Mouse (Mus musculus): Measurements from ENCODE around the gene Vps26c. TPM values are rescaled to one million over a fixed set of nuclear protein-coding genes. Genes with fewer than 3 reads are reported as not detected.

Gene Vps26c
- total and polyA plus RNA-seq, 2 experiments = 18.8 to 33.1 TPM

DNA sequence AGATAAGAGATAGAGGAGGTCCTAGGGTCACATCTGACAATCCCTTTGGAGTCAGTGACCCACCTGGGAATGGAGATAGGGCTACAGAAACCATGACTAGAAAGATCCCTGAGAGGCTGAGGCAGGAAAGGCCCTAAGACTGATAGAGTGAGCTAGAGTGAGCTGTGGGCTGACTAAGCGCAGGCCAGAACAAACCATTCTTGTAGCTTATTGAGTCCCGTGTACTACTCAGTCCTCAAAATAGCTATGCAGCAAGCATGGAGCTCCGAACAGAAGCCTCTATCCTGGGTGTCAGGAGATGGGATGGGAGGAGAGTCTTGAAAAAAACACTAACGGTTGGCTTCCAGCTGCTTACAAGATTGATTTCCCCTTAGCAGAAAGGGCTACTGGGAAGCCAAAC lies 4.6 kb upstream of the Vps26c start:
- DNase-seq (ENCODE audit: extremely low read depth, low read depth, low spot score) = no peak
- 85% methylated on average over 4 of the region's 4 CpGs for WGBS
- peaks cover 10% of the 10 kb centered on the region for H3K4me1 ChIP-seq (ENCODE audit: control insufficient read depth, insufficient read depth, low read length)

DNA sequence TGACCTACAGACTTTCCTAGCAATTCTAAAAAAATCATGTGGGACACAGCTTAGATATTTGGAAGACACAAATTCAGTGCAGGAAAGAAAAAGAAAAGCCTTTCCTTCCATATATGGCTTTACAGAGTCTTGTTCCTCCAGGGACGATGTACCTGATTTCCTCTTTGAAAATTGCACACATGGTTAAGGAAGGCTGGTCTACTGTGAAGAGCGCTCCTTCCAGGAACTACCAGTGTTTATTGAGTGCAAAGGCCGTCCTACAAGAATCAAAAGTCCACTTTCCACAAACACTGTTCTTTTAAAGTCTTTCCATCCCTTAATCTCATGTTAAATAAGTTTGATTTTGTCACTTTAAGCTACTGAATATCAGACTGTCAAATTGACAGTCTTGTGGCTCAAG lies 916 bp upstream of the Vps26c start:
- peak overlapping the region; percentile 83; the same call in 1 of the 2 replicates for H3K4me3 ChIP-seq (ENCODE audit: insufficient read depth, low read depth, low read length)
- WGBS = 20% methylated on average over 3 of the region's 3 CpGs

More for the DNA sequence above, 4.6 kb upstream of the Vps26c start:
- Histone ChIP-seq H3K79me2 (ENCODE audit: control insufficient read depth, insufficient read depth, low read length) (no peaks in the 10 kb centered on the region), H3K27ac (replicated peaks; ENCODE audit: insufficient read depth, low read depth, low read length) (no peak overlapping the region), H3K27me3 (ENCODE audit: control insufficient read depth, insufficient read depth, low read length) (no peaks in the 10 kb centered on the region), H3K4me3 (ENCODE audit: insufficient read depth, low read depth, low read length) (no peak overlapping the region), H3K36me3 (ENCODE audit: control insufficient read depth, insufficient read depth, low read length) (no peaks in the 10 kb centered on the region), H3K9ac (ENCODE audit: low read depth, low read length) (no peak overlapping the region)
- TF ChIP-seq CTCF (IDR thresholded peaks at IDR 0.05; ENCODE audit: low read depth, low read length) = no peak
- no peak for TF ChIP-seq POLR2A (IDR thresholded peaks at IDR 0.05; ENCODE audit: extremely low read depth, insufficient read depth, low read length)

DNA sequence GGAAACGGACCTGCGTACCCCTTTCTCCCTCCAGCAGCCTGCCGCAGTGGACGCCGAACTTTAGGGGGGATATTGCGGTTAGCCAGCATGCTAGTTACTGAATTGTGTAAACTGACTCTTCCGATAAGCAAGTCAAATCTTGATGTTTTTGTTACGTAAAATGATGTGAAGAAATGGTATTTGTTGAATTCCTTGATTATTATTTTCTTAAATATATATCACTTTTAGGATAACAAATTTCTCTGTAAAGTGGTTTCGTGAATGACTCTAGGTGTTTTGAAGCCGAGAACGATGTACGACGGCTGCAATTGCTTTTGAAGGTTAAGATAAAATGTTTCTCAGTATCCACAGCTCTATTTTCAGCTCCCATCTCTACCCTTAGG lies 513 bp upstream of the Vps26c start:
- WGBS = under 1% methylated on average over 13 of the region's 13 CpGs
- H3K4me1 ChIP-seq (ENCODE audit: control insufficient read depth, insufficient read depth, low read length) = peaks cover 15% of the 10 kb centered on the region; the same call in 1 of the 2 replicates
- H3K36me3 ChIP-seq (ENCODE audit: control insufficient read depth, insufficient read depth, low read length) = no peaks in the 10 kb centered on the region

More for the DNA sequence above, 916 bp upstream of the Vps26c start:
- Histone ChIP-seq H3K27ac (replicated peaks; ENCODE audit: insufficient read depth, low read depth, low read length) (peak overlapping the region; percentile 98), H3K79me2 (ENCODE audit: control insufficient read depth, insufficient read depth, low read length) (peaks cover 10% of the 10 kb centered on the region; the same call in 1 of the 2 replicates), H3K36me3 (ENCODE audit: control insufficient read depth, insufficient read depth, low read length) (no peaks in the 10 kb centered on the region), H3K9ac (ENCODE audit: low read depth, low read length) (peak overlapping the region; percentile 43), H3K4me1 (ENCODE audit: control insufficient read depth, insufficient read depth, low read length) (peaks cover 15% of the 10 kb centered on the region; the same call in 1 of the 2 replicates), H3K27me3 (ENCODE audit: control insufficient read depth, insufficient read depth, low read length) (no peaks in the 10 kb centered on the region)
- DNase-seq (ENCODE audit: extremely low read depth, low read depth, low spot score) = peak; percentile 74
- no peak for TF ChIP-seq CTCF (IDR thresholded peaks at IDR 0.05; ENCODE audit: low read depth, low read length)
- TF ChIP-seq POLR2A (IDR thresholded peaks at IDR 0.05; ENCODE audit: extremely low read depth, insufficient read depth, low read length) = no peak

DNA sequence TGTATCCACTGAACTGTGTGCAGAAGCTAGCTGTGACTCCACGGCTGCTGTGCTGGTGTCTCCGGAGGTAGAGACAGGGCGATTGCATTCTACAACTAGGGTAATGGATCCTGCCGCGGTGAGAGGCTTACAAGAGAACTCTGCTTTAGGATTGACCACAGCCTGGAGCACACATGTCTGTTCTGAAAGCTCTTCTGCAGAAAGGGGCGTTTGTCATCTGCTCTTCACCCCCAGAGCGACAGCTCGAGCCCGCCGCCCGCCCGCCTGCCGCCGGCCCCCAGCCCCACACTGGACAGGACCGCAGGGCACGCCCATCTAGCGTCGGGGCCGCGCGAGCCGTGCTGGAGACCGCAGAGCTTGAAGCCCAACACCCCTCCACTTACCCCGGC lies 681 bp downstream of the Vps26c start:
- H3K4me3 ChIP-seq (ENCODE audit: insufficient read depth, low read depth, low read length) = peak overlapping the region; percentile 83
- H3K27ac ChIP-seq (replicated peaks; ENCODE audit: insufficient read depth, low read depth, low read length) = peak overlapping the region; percentile 83
- peaks cover 15% of the 10 kb centered on the region; the same call in 1 of the 2 replicates for H3K4me1 ChIP-seq (ENCODE audit: control insufficient read depth, insufficient read depth, low read length)
- WGBS = under 1% methylated on average over 24 of the region's 24 CpGs
- TF ChIP-seq POLR2A (IDR thresholded peaks at IDR 0.05; ENCODE audit: extremely low read depth, insufficient read depth, low read length) (no peak), CTCF (IDR thresholded peaks at IDR 0.05; ENCODE audit: low read depth, low read length) (no peak)
- no peaks in the 10 kb centered on the region for H3K36me3 ChIP-seq (ENCODE audit: control insufficient read depth, insufficient read depth, low read length)
- H3K27me3 ChIP-seq (ENCODE audit: control insufficient read depth, insufficient read depth, low read length) = no peaks in the 10 kb centered on the region
- peak; percentile 39 for DNase-seq (ENCODE audit: extremely low read depth, low read depth, low spot score)
- H3K9ac ChIP-seq (ENCODE audit: low read depth, low read length) = peak overlapping the region; percentile 83
- peaks cover 16% of the 10 kb centered on the region; the same call in 1 of the 2 replicates for H3K79me2 ChIP-seq (ENCODE audit: control insufficient read depth, insufficient read depth, low read length)

More for the DNA sequence above, 513 bp upstream of the Vps26c start:
- Histone ChIP-seq H3K27ac (replicated peaks; ENCODE audit: insufficient read depth, low read depth, low read length) (peak overlapping the region; percentile 98), H3K4me3 (ENCODE audit: insufficient read depth, low read depth, low read length) (peak overlapping the region; percentile 83), H3K27me3 (ENCODE audit: control insufficient read depth, insufficient read depth, low read length) (no peaks in the 10 kb centered on the region), H3K79me2 (ENCODE audit: control insufficient read depth, insufficient read depth, low read length) (peaks cover 10% of the 10 kb centered on the region; the same call in 1 of the 2 replicates), H3K9ac (ENCODE audit: low read depth, low read length) (peak overlapping the region; percentile 96)
- no peak for DNase-seq (ENCODE audit: extremely low read depth, low read depth, low spot score)
- TF ChIP-seq CTCF (IDR thresholded peaks at IDR 0.05; ENCODE audit: low read depth, low read length) (no peak), POLR2A (IDR thresholded peaks at IDR 0.05; ENCODE audit: extremely low read depth, insufficient read depth, low read length) (no peak)

DNA sequence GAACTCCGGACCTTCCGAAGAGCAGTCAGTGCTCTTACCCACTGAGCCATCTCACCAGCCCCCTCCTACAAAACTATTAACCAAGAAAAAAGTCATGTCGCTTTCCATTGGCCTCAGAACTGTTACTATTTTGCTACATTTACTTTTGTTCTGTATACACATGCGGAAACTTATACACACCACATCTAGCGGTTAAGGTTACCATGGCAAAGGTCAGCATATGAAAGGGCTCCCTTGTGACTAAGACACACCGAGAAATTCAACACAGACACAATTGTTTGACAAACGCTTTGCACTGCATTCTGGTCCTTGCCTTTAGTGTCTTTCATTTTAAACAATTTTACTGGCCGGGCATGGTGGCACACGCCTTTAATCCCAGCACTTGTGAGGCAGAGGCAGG lies 1.9 kb downstream of the Vps26c start:
- Histone ChIP-seq H3K79me2 (ENCODE audit: control insufficient read depth, insufficient read depth, low read length) (peaks cover 16% of the 10 kb centered on the region; the same call in 1 of the 2 replicates), H3K9ac (ENCODE audit: low read depth, low read length) (no peak overlapping the region), H3K4me3 (ENCODE audit: insufficient read depth, low read depth, low read length) (no peak overlapping the region), H3K27me3 (ENCODE audit: control insufficient read depth, insufficient read depth, low read length) (no peaks in the 10 kb centered on the region), H3K4me1 (ENCODE audit: control insufficient read depth, insufficient read depth, low read length) (peaks cover 15% of the 10 kb centered on the region; the same call in 1 of the 2 replicates), H3K36me3 (ENCODE audit: control insufficient read depth, insufficient read depth, low read length) (no peaks in the 10 kb centered on the region), H3K27ac (replicated peaks; ENCODE audit: insufficient read depth, low read depth, low read length) (no peak overlapping the region)
- no peak for TF ChIP-seq POLR2A (IDR thresholded peaks at IDR 0.05; ENCODE audit: extremely low read depth, insufficient read depth, low read length)
- no peak for TF ChIP-seq CTCF (IDR thresholded peaks at IDR 0.05; ENCODE audit: low read depth, low read length)
- no peak for DNase-seq (ENCODE audit: extremely low read depth, low read depth, low spot score)
- 76% methylated on average over 9 of the region's 9 CpGs for WGBS

Measured in liver, adult 2 months (tissue).